Mouse (Mus musculus) embryo, embryonic 10 days (tissue): Measurements from ENCODE around the gene Zbtb4.

ENCODE experiments used
- DNase-seq: peaks from one replicate; pipeline ENCODE4 v3.0.0-alpha.2; 2015; ENCODE audit warnings: low spot score

Zbtb4 gene

DNA sequence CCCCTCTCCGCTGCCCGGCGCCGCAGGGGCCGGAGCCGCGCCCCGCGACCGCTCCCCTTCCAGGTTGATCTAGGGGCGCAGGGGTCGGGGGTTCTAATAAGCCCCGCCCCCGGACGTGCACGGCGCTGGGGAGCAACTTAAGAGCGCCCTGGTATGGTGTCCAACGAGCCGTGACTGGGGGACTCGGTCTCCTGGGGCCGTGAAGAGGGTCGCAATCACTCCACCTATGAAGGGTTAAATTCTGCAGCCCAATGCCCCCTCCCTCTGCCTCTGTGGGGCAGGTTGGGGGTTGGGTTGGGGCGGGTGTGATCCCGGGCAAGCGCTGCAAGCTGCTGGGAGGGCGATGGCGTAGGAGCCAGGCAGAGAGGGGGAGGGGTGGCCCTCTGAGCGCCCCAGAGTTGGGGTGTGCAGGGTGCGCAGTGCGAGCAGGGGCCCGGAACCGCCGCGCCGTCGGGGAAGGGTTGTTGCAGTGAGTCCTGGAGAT, 456 bp downstream of the Zbtb4 start:
- DNase-seq: peak; percentile 34

DNA sequence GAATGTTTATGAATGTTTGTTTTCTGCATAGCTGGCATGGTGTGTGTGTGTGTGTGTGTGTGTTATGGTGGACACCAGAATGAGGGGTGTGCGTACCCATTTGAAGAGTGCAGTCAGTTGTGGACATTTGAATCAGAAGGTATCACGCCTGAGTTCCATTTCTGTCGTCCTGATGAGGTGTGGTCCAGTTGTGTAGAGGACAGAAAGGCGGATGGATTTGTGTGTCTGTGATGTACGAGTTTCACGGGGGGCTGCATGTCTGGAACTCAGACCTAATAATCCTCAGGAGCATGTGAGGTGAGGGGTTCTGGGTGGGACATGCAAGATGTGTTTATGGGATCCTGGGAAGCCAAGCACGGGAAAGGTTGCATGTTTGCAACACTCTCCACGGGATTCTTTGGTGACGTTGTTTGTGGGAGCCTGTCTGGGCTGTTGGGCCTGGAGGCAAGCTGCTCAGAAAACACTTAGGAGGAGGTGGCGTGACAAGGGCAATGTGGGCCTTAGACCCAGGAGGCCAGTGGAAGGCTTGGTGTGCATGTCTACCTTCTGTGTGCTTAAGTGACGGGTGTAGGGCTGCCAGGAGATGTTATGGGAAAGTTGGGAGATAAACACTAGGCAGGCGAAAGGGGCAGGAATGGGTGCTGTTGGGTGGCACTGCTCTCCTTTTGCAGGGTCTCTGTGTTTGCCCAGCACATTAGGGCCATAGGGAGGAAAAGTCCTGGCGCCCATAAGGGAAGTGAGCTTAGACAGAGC, 1.3 kb downstream of the Zbtb4 start:
- DNase-seq: no peak

DNA sequence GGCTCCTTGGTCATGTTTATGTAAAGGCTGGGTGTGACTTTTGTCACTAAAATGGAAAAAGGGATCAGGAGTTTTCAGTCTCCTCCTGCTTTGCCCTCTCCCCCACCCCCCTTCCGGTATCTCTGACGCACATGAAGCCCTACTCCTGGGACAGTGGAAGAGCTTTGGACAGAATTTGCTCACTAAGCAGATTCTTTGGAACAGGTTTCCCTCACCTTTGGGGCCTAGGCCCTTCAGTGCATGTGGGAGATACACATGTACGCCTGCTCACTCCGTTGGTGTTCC, 1.9 kb downstream of the Zbtb4 start:
- no peak for DNase-seq

- no peak for DNase-seq
Measured at GRCm38 (mm10) chr11:69774961-69775360, 9.2 kb downstream of the Zbtb4 start.

GRCm38 (mm10) chr11:69775716-69776115, 10.0 kb downstream of the Zbtb4 start:
- DNase-seq: no peak

DNA sequence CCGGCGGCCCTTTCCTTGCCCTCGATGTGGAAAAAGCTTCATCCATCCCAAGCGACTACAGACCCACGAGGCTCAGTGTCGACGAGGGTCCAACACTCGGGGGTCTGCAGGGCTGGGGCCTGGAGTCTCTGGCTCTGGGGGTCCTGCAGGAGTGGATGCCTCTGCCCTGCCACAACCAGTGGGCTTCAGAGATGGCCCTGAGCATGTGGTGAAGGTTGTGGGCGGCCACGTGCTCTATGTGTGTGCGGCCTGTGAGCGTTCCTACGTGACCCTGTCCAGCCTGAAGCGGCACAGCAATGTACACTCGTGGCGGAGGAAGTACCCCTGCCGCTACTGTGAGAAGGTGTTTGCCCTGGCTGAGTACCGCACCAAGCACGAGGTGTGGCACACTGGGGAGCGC, 10.8 kb downstream of the Zbtb4 start:
- DNase-seq: no peak

GRCm38 (mm10) chr11:69777504-69778257, 12.0 kb downstream of the Zbtb4 start:
- no peak for DNase-seq

DNA sequence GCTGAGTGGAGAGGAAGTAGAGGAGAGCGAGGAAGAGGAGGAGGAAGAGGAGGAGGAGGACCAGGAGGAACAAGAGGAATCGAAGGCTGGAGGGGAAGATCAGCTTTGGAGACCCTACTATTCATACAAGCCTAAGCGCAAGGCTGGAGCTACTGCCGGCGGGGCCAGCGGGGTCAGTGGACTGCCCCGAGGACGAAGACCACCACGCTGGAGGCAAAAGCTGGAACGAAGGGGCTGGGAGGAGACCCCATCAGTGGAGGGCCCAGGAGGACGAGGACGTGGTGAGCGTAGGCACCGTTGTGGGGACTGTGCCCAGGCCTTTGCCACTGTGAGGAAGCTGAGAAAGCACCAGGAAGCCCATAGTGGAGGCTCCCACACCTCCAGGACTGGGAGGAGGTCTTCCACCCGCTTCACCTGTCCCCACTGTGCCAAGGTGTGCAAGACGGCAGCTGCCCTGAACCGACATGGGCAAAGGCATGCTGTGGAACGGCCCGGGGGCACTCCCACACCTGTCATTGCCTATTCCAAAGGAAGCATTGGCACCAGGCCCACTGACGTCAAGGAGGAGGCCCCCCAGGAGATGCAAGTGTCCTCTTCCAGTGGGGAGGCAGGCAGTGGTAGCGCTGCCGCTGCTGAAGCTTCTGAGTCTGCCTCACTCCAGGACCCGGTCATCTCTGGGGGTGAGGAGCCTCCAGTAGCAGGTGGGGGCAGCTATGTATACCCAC, 12.7 kb downstream of the Zbtb4 start:
- no peak for DNase-seq

DNA sequence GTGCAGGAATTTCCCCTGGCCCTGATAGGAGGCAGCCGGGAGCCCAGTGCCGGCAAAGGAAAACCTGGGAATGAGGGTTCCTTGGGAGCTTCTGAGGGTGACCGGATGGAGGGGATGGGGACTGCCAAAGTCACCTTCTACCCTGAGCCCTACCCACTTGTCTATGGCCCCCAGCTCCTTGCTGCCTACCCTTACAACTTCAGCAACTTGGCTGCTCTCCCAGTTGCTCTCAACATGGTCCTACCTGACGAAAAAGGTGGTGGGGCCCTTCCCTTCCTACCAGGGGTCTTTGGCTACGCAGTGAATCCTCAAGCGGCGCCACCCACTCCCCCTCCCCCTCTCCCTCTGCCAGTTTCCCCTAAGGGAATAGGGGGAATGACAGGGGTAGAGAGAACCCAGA, 13.3 kb downstream of the Zbtb4 start:
- DNase-seq: no peak

DNA sequence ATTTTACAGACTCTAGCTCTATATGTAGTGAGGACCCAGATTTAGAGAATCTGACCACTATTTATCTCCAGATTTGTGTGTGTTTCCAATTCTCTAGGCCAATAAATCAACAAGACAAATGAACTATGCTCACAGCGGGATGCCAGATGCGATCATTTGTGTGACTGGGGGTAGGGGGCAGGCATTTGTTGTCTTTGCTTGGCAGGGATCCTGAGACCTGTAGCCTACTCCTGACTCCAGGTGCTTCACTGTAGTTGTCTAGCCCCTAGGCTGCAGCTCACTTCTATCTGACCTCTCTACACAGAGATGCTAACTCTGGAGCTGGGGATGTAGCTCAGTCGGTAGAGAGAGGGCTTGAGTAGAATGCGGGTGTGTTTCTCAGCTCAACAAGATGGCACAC, 16.1 kb downstream of the Zbtb4 start:
- DNase-seq: no peak

- no peak for DNase-seq
Measured at GRCm38 (mm10) chr11:69784793-69785272, 19.1 kb downstream of the Zbtb4 start.

DNA sequence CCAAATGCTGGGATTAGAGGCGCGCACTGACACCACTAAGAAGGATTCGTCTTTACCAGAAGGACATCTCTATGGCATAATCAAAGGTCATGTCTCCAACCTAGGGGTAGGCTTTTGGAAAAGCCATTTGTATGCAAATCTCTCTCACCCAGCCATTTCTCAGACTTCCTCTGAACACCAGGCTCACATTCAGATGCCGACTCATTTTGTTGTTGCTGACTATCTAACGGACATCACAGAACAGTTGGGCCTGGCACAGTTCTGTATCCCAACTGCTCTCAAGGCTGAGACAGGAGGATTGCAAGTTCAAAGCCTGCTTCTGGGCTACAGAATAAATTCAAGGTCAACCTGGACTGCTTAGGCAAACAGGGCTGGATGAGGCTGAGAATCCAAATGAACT, 21.6 kb downstream of the Zbtb4 start:
- no peak for DNase-seq

- DNase-seq: no peak
Measured at GRCm38 (mm10) chr11:69789431-69789830, 23.7 kb downstream of the Zbtb4 start.

- no peak for DNase-seq
Measured at GRCm38 (mm10) chr11:69791420-69791819, 25.7 kb downstream of the Zbtb4 start.

DNA sequence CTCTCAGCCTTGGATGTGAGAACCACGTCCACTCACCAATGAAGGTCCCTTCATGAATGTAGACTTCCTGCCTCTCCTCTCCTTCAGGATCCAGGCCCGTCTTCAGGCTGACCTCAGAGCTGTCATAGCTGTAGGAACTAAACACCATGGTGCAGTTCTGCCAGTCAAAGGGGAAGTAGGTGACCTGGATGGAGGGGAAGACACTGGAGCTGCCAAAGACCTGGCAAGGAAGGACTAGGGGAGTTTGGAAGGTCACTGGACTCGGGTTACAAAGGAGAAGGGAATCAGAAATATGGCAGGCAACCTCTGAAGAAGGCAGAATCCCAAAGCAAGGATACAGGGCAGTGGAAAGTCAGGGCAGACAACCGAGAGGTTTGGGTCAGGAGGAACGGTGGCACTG, 27.7 kb downstream of the Zbtb4 start:
- no peak for DNase-seq

DNA sequence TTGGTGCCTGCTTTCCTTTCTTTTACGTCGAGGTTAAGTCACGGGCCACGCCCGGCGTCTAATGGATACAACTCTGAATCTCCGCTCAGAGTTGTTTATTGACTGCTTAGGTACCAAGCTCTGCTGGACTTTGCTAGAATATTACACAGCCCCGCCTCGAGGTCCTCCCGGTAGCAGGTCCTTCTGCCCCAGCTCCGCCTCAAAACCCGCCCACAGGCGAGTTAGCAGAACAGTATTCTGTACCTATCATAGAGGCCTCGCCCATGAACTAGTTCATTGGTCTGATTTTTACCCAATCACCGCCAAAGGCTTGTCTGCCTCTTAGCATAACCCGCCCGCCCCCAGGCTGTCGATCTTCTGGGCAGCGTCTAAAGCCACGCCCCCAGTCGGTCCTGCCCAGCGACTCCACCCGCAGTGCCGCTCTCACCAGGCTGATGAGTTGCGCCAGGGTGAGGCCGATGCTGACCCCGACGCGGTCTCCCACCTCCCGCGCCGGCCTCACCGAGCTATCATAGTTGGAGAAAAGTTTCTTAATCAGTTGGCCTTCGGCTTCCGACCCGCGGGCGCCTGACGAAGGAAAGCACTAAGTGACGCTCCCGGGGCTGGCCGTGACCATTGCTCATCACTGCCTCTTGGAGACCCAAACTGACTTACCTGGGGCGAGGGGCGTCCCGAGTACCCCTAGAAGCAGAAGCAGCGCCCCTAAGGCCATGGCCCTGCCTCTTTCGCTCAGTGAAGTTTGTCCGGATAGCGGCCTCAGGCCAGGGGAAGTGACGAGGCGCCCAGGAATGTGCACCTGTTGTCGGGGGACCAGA, 29.7 kb downstream of the Zbtb4 start, which contains the start of gene Chrnb1:
Gene Chrnb1, minus strand, starts transcription at position 776 of the 815 bp plus-strand sequence.
- DNase-seq: peak; percentile 97

- no peak for DNase-seq
Measured at GRCm38 (mm10) chr11:69795983-69796435, 30.3 kb downstream of the Zbtb4 start.

DNA sequence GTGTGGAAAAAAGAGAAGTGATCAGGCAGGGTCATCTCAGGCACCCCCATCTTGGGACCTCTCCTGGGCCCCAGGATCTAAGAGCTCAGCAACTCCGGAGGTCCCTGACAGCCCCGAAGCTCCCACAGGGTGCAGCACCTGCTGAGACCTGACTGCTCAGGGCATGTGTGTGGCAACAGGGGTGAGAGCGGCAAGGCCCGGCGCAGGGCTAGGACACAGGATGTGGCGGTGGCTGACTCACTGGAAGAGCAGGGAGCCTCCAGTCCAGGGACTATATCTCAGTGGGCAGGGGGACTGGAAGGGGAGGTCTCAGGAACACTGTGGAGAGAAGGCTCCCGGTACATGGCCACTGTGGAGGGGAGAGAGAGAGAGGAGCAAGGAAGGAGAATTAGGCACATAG, 32.2 kb downstream of the Zbtb4 start:
- no peak for DNase-seq

- peak; percentile 5 for DNase-seq
Measured at GRCm38 (mm10) chr11:69799394-69800137, 33.9 kb downstream of the Zbtb4 start.

GRCm38 (mm10) chr11:69800138-69800391, 34.4 kb downstream of the Zbtb4 start:
- no peak for DNase-seq
